Mouse (Mus musculus) cortical plate, adult 2 months (tissue): ENCODE data around the gene 2410015M20Rik. TPM values are rescaled to one million over a fixed set of nuclear protein-coding genes. Genes with fewer than 3 reads are reported as not detected.

Experiments used
- H3K27ac ChIP-seq: fragments of 200-500 bp; 2 replicates; pipeline ENCODE4 v1.5.1; 2012; ENCODE audit warnings: low read length, control low read depth, inconsistent platforms; ENCODE audit not compliant: insufficient read depth
- H3K4me1 ChIP-seq: fragments of 200-500 bp; 2 replicates; pipeline ENCODE4 v1.6.1; 2011; ENCODE audit warnings: low read length; ENCODE audit not compliant: control insufficient read depth, insufficient read depth
- H3K4me3 ChIP-seq: fragments of 200-500 bp; 2 replicates; pipeline ENCODE4 v1.5.1; 2011; ENCODE audit warnings: mild to moderate bottlenecking, low read length, control low read depth; ENCODE audit not compliant: insufficient read depth
- CTCF ChIP-seq: fragments of 200-500 bp; IDR thresholded peaks from 2 replicates; pipeline ENCODE4 v1.5.1; 2011; ENCODE audit warnings: mild to moderate bottlenecking, control low read depth, low read length; ENCODE audit not compliant: insufficient read depth; ENCODE audit errors: extremely low read depth
- POLR2A ChIP-seq: fragments of 200-500 bp; IDR thresholded peaks from 2 replicates; pipeline ENCODE4 v1.6.1; 2011; ENCODE audit warnings: mild to moderate bottlenecking, low read length, control low read depth; ENCODE audit not compliant: insufficient read depth; ENCODE audit errors: extremely low read depth
- polyA plus RNA-seq: library from polyadenylated mRNA; depleted of rRNA; stranded (reverse); fragments of >200 nt; gene quantifications from 2 replicates; pipeline ENCODE4 v1.2.3, GENCODE M21; 2012

2410015M20Rik gene
- polyA plus RNA-seq, 1 experiment: 159 TPM

DNA sequence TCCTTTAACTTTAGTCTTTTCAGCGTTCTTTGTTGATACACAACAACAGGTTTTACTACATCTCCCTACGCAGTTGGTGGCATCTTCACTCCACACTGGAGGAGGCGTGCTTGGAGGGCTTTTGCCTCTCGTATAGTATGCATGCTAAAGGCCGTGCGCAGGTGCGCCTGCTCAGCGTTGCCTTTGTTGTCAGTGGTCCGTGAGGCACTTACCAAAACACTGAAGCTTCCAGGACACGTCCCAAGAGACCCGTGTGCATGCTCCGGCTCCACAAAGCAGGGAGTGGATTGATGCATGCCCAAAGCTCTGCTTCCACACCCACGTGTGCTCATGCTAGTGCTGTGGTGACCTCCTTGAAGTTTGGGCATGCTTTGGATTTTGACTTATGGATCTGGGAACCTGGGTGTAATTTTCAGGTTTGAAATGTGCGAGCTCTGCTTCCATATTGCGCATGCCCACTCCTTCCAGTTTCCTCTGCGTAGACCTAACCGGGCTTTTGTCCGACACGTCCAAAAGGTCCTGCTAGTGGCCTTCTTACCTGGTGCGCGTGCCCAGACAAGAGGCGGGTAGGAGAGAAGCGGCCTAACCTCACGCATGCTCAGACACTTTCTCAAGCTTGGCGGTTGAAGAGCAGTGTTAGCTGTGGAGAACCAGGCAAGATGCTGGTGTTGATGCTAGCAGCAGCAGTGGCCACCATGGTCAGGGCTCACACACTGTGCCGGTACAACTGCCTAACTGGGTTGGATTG is 18.1 kb upstream of the 2410015M20Rik start, which contains the start of gene Catsperd:
Gene Catsperd, plus strand, starts transcription at position 614 of the 748 bp plus-strand sequence.
- peak within 1 kb of the TSS; percentile 35 for H3K4me3 ChIP-seq
- no peak for TF ChIP-seq POLR2A
- no peak for TF ChIP-seq CTCF
- H3K4me1 ChIP-seq: no peaks in the 10 kb centered on the region
- no peak within 1 kb of the TSS for H3K27ac ChIP-seq

DNA sequence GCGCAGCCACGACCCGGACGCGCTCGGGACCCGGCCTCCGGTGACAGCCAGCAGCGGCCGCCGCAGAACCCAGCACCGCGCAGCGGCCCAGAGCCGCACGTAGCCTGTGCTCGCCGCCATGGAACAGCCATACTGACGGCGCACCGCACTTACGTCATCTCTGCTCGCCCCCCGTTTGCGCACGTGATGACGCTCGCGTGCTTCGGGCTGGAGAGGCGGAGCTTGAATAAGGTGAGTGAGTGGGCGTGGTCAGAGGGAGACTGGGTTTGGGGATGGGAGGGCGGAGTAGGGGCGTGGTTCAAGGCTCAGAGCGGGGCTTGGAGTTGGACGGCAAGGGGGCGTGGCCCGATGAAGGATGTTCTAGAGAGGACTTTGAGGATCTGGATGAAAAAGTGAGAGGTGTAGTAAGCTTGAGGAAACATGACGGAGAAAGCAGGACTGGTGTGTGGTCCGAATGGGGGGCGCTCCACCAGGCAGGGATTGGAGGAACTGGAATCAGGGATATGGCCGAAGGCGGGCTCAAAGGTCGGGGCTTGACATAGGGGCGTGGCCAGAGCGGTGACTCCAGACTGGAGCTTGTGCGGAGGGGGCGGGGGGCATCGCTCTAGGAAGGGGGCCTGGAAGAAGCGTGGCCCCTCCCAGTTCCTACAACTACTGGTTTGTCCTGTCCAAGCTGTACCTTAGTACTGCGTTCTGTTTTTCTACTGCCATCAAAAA is 17.3 kb upstream of the 2410015M20Rik start, which contains the start of gene Lonp1:
Gene Lonp1, minus strand, starts transcription at position 134 of the 717 bp plus-strand sequence.
- TF ChIP-seq CTCF (no peak), POLR2A (peak; percentile 76; the same call in 1 of the 2 replicates)
- H3K4me1 ChIP-seq: no peaks in the 10 kb centered on the region
- peak within 1 kb of the TSS; percentile 35 for H3K4me3 ChIP-seq
- no peak within 1 kb of the TSS for H3K27ac ChIP-seq

DNA sequence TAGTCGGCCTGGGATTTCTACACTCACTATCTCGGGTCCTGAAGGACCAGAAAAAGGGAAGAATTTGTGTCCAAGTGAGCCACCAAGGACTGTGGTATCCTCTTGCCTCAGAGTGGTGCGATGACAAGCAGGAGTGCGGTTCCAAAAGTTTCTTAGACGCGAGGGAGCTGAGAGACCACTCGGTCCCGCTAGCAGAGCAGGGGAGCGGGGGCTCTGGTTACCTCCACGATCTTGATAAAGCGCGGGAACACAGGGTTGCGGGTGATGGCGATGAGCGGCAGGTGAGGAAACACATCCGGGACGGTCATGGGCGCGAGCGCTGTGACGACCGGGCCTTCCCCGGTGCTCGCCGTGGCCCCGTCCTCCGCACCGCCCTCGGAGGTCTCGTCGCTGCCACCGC is 16.7 kb upstream of the 2410015M20Rik start:
- Histone ChIP-seq H3K27ac (no peak overlapping the region), H3K4me1 (no peaks in the 10 kb centered on the region), H3K4me3 (peak overlapping the region; percentile 35)
- TF ChIP-seq CTCF (no peak), POLR2A (no peak)

DNA sequence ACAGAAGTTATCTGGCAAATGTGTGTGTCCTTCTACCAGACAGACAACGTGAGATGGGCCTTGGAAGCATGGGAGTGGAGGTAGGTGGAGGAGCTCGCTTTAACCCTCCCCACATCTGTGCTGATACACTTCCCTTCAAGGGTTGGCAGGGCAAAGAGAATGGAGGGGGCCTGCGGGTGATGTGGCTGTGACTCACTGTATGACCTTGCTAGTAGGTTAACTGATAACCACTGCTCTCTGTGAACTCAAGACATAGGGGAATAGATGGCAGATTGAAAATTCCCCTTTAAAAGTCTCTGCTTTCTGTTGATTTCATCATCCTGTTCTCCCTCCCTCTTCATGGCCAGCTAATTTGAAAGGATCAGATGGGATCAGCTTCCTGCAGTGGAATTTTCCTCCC is 15.9 kb upstream of the 2410015M20Rik start:
- H3K4me1 ChIP-seq: no peaks in the 10 kb centered on the region
- H3K4me3 ChIP-seq: no peak overlapping the region; the same call in 1 of the 2 replicates
- no peak for TF ChIP-seq CTCF
- no peak for TF ChIP-seq POLR2A
- H3K27ac ChIP-seq: no peak overlapping the region

DNA sequence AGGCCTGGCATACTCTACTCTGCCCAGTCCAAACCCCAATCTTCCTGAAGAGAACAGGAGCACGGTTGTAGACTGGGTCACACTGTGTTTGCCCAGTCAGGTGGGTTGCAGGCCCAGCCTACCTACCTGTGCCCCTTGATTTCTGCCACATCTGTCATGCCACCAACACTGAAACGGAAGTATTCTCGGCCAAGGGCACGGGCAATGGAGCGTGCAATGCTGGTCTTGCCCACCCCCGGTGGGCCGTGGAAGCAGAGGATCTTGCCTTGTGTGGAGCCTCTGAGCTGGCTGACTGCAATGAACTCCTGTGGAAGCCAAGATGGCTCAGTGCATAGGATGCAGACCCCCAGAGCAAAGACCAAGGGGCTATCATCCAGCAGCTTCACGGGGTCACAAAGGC is 8.1 kb upstream of the 2410015M20Rik start:
- TF ChIP-seq CTCF (no peak), POLR2A (no peak)
- H3K4me1 ChIP-seq: peaks cover 4% of the 10 kb centered on the region; the same call in 1 of the 2 replicates
- no peak overlapping the region for H3K27ac ChIP-seq
- H3K4me3 ChIP-seq: no peak overlapping the region

DNA sequence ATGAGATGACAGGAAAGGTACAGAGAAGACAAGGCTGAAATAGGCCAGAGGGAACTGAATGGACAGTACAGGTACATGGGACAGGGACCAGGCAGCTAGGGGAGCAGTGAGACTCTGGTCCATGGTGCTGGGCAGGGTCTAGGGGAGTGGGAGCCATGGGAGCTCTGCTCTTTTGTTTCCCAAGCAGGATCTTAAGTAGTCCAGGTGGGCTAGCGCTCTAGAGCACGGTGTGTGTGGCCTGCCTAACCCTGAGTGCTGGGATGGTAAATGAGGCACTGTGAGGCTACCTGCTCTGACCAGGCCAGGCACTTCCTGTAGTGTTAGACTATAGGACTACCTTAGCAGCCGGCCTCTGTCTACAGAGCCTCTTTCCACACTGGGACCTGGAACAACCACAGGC is 7.2 kb upstream of the 2410015M20Rik start:
- H3K4me3 ChIP-seq: no peak overlapping the region

DNA sequence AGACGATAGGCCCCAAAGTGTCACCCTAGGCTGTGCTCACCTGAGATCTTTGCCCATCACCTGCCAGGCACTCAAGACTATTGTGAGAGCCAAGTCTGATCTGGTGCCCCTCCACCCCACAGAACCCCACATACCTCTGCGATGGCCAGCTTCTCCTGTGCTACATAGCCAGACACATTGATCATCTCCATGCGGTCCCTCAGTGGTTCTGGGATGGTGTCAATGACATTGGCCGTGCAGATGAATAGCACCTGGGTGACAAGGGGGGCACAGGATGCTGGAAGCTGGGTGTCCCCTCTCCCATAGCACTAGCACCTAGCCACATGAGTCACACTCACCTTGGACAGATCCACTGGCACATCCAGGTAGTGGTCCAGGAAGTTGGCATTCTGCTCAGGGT is 6.2 kb upstream of the 2410015M20Rik start:
- no peak overlapping the region for H3K4me3 ChIP-seq

More for the DNA sequence above, 7.2 kb upstream of the 2410015M20Rik start:
- no peak for TF ChIP-seq POLR2A
- TF ChIP-seq CTCF: no peak
- no peak overlapping the region for H3K27ac ChIP-seq
- H3K4me1 ChIP-seq: peaks cover 4% of the 10 kb centered on the region; the same call in 1 of the 2 replicates

DNA sequence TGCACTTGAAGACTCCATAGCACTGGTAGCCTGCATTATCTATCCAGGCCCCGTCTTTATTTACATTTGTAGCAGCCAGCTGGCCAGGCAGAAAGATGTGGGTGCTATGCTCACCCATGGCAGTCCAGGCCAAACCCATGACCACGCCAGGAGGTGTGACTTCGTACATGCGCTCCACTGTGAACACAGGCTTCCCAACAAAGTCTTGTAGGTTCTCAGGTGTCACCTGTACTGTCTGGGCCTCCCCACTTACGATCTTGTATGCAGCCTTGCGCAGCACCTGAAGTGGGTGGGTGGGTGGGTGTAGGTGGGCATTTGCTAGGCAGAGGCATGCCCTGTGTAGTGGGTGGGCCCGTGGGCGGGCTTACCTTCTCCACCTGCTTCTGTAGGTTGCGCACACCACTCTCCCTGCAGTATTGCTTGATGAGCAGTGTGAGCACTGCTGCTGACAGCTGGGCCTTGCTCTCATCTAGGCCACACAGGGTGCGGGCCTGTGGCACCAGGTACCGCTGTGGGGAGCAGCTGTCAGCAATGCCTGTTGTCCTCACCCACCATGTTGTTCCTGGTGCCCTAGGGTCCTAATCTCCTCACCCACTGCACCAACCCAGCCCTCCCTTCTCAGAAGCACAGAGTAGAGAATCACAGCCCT is 5.7 kb upstream of the 2410015M20Rik start:
- H3K4me3 ChIP-seq: no peak overlapping the region
- TF ChIP-seq POLR2A (no peak), CTCF (no peak)
- H3K4me1 ChIP-seq: peaks cover 5% of the 10 kb centered on the region; the same call in 1 of the 2 replicates

More for the DNA sequence above, 6.2 kb upstream of the 2410015M20Rik start:
- Histone ChIP-seq H3K4me1 (peaks cover 4% of the 10 kb centered on the region; the same call in 1 of the 2 replicates), H3K27ac (no peak overlapping the region)
- TF ChIP-seq POLR2A (no peak), CTCF (no peak)

DNA sequence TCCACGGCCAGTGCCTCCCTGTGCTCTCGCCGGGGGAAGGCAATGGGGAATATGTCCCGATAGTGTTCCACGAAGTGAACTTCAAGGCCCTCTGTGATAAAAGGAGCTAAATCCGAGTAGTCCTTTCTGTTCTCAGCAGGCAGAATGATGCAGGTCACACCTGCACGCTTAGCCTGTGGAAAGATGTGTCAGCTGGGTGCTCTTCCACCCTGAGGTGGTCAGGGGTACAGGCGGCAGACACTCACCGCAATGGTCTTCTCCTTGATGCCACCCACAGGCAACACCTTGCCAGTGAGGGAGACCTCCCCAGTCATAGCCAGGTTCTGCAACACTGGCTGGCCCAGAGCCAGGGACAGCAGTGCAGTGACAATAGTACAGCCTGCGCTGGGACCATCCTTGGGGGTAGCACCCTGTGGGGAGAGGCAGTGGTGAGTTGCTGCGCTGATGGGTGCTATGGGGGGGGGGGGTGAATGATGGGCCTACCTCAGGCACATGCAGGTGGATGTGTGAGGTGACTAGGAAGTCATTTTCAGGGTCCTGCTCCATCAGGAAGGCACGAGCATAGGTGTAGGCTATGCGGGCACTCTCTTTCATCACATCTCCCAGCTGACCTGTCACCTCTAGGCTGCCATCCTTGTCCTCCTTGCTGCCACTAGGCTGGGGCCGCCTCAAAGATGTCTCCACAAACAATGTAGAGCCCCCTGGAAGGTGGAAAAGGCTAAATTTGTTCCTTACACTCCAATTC is 5.0 kb upstream of the 2410015M20Rik start:
- TF ChIP-seq POLR2A: no peak
- TF ChIP-seq CTCF: no peak
- peaks cover 6% of the 10 kb centered on the region; the same call in 1 of the 2 replicates for H3K4me1 ChIP-seq
- no peak overlapping the region for H3K27ac ChIP-seq
- H3K4me3 ChIP-seq: peak overlapping the region; percentile 73; the same call in 1 of the 2 replicates

More for the DNA sequence above, 5.7 kb upstream of the 2410015M20Rik start:
- no peak overlapping the region for H3K27ac ChIP-seq
